Mouse (Mus musculus) kidney, postnatal 0 days (tissue): ENCODE measurements around the gene Ergic1. TPM values are rescaled to one million over a fixed set of nuclear protein-coding genes. Genes with fewer than 3 reads are reported as not detected.

ENCODE experiments used
- ATAC-seq: fragments of 200-750 bp; cut with Nextera tagmentation; replicated peaks from 2 replicates; pipeline ENCODE4 v1.8.0; 2017; ENCODE audit warnings: low read depth, moderate number of reproducible peaks, moderate TSS enrichment, moderate library complexity; ENCODE audit not compliant: low FRiP score
- DNase-seq: peaks from one replicate; pipeline ENCODE4 v3.0.0-alpha.2; 2016; ENCODE audit warnings: low spot score
- H3K27ac ChIP-seq: fragments of 300-500 bp; sonication (generic); 2 replicates; pipeline ENCODE4 v1.5.1; 2014; ENCODE audit warnings: mild to moderate bottlenecking
- H3K27me3 ChIP-seq: fragments of 300-500 bp; sonication (generic); 2 replicates; pipeline ENCODE4 v1.6.1; 2014; ENCODE audit warnings: low read length, mixed read lengths; ENCODE audit not compliant: insufficient read depth
- H3K36me3 ChIP-seq: fragments of 300-500 bp; sonication (generic); 2 replicates; pipeline ENCODE4 v1.6.1; 2014; ENCODE audit warnings: low read length, mixed read lengths; ENCODE audit not compliant: insufficient read depth
- H3K4me1 ChIP-seq: fragments of 300-500 bp; sonication (generic); replicated peaks from 2 replicates; pipeline ENCODE4 v1.6.1; 2014; ENCODE audit warnings: antibody characterized with exemption, low read length, mixed read lengths; ENCODE audit not compliant: insufficient read depth
- H3K4me2 ChIP-seq: fragments of 300-500 bp; sonication (generic); 2 replicates; pipeline ENCODE4 v1.6.1; 2014; ENCODE audit warnings: mild to moderate bottlenecking, low read length, moderate library complexity, mixed read lengths
- H3K4me3 ChIP-seq: fragments of 300-500 bp; sonication (generic); replicated peaks from 2 replicates; pipeline ENCODE4 v1.5.1; 2014; ENCODE audit warnings: low read depth, low read length
- H3K9ac ChIP-seq: fragments of 300-500 bp; sonication (generic); 2 replicates; pipeline ENCODE4 v1.6.1; 2014; ENCODE audit warnings: low read depth, low read length
- H3K9me3 ChIP-seq: fragments of 300-500 bp; sonication (generic); replicated peaks from 2 replicates; pipeline ENCODE4 v1.6.1; 2016; ENCODE audit warnings: low read length, inconsistent platforms, mixed read lengths
- CTCF ChIP-seq: IDR thresholded peaks from 2 replicates; pipeline ENCODE4 v1.5.1; 2016; ENCODE audit warnings: antibody characterized with exemption, low read depth, mild to moderate bottlenecking, moderate library complexity
- WGBS: fragments of 180-500 bp; shearing (Covaris S2); extraction: QIAGEN DNeasy Blood & Tissue Kit; methylation state at CpG from one replicate; pipeline ENCODE4 v1.1.7; 2014; 5-methylcytosine and 5-hydroxymethylcytosine counted together
- polyA plus RNA-seq: library from polyadenylated mRNA; unstranded; fragments of >200 nt; fragmentation: Nextera tagmentation; extraction: Ambion mirVana; gene quantifications from 2 replicates; pipeline ENCODE4 v1.2.1, GENCODE M21; 2015

Ergic1 gene
- polyA plus RNA-seq, 1 experiment from 2014 or later = 107 TPM

DNA sequence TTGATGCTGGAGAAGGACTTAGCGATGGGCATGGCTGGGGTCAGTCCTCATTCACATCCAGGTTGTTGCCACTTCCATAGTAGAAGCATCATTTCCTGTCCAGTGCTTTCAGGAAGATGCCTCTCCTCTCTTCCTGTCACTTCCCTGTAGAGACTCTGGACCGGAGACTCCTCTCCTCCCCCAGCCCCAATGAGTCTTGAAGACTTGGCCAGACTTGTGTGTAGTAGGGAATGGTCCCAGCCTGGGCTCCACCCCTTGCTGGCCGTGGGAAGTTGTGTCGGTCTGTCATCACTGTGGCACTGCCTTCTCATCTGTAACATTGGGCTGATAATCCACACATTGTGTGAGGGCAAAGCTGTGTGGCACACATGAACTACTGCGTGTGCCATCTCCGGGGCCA, 22.3 kb downstream of the Ergic1 start:
- DNase-seq = peak; percentile 46
- Histone ChIP-seq H3K27ac (peak overlapping the region; percentile 94), H3K27me3 (no peaks in the 10 kb centered on the region), H3K36me3 (no peaks in the 10 kb centered on the region), H3K9me3 (no peaks in the 10 kb centered on the region), H3K4me3 (no peak overlapping the region), H3K4me1 (peaks cover 28% of the 10 kb centered on the region), H3K4me2 (peak overlapping the region; percentile 30; the same call in 1 of the 2 replicates), H3K9ac (no peak overlapping the region)
- no peak for ATAC-seq
- WGBS = 73% methylated on average over 6 of the region's 6 CpGs
- no peak for TF ChIP-seq CTCF

DNA sequence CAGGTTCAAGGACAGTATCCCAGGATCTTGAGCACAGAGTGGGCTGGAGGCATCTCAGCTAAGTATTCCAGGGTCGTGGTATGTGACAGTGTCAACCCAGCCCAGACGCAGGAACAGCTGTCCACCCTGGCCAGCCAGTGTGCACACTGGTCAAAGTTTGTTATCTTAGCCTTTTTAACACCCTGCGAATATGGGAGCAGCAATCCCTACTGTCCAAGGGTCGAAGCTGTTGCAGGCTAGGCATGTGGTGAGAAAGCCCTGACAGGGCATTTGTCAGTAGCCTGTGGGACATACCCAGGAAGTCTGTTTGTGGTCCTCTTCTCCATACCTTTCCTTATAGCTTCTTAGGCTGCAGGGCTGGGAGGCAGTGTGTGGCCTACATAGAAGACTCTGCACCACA, 22.8 kb downstream of the Ergic1 start:
- Histone ChIP-seq H3K4me2 (peak overlapping the region; percentile 30; the same call in 1 of the 2 replicates), H3K4me3 (no peak overlapping the region), H3K9ac (no peak overlapping the region), H3K4me1 (peaks cover 28% of the 10 kb centered on the region), H3K9me3 (no peaks in the 10 kb centered on the region), H3K36me3 (no peaks in the 10 kb centered on the region), H3K27ac (peak overlapping the region; percentile 94), H3K27me3 (no peaks in the 10 kb centered on the region)
- TF ChIP-seq CTCF = no peak
- ATAC-seq (peak; percentile 74), DNase-seq (no peak)
- 28% methylated on average over 4 of the region's 4 CpGs for WGBS

DNA sequence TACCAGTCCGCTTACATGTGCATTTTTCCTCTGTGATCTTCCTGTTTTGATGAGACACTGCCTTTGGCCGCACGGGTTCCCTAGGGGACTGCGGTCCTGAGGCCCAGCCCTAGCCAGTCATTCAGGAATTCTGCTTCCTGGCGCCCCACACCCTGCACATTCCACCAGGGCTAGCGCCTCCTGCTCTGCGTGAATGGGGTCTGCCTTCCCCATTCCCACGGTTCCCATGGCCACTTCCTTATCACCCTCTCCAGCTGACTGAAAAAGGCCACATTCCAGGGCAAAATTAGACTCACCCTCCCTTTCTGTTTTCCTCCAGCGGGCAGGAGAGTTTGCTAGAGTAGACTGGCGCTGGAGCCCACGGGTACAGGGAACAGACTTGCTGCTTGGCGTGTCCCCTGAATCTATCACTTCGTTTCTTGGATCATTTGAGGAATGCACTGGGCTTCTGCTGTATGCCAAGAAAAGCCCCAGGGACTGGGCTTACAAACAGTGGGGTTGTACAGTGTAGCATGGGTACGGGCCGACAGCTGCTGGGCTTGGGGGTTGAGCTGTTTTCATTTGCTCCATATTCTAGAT, 23.4 kb downstream of the Ergic1 start:
- H3K4me2 ChIP-seq = peak overlapping the region; percentile 30; the same call in 1 of the 2 replicates
- 0 out of 2 replicates have a peak, but pooled peaks have one; percentile 34 for TF ChIP-seq CTCF
- H3K27me3 ChIP-seq = no peaks in the 10 kb centered on the region
- peaks cover 28% of the 10 kb centered on the region for H3K4me1 ChIP-seq
- peak overlapping the region; percentile 94 for H3K27ac ChIP-seq
- ATAC-seq (peak; percentile 93), DNase-seq (peak; percentile 95)
- no peak overlapping the region for H3K4me3 ChIP-seq
- WGBS = 11% methylated on average over 15 of the region's 15 CpGs
- no peaks in the 10 kb centered on the region for H3K9me3 ChIP-seq
- H3K9ac ChIP-seq = peak overlapping the region; percentile 18; the same call in 1 of the 2 replicates
- no peaks in the 10 kb centered on the region for H3K36me3 ChIP-seq

DNA sequence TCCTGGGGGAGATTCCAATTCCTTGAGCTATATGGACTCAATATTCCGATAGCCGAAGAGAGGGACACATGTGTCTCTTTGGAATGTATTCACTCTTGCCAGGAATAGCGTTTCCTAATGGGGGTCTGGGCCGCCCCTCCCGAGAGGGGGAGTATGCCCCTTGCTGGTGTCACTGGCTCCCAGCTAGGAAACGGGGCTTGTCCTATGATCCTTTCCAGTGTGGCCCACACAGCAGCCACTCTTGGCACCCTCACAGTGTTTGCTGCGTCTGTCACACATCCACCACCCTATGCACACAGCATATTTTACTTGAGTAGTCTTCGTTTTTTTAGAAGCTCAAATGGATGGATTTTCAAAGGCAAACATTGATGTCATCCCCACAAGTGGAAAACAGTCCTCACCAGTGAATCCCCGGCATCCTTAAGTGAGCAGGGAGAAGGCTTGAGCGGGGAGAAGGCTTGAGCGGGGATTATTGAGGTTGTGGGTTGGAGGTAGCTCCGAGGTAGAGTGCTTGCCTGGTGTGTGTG, 26.7 kb downstream of the Ergic1 start:
- H3K9me3 ChIP-seq = no peaks in the 10 kb centered on the region
- H3K27me3 ChIP-seq = no peaks in the 10 kb centered on the region
- 85% methylated on average over 12 of the region's 12 CpGs for WGBS
- H3K27ac ChIP-seq = no peak overlapping the region
- H3K9ac ChIP-seq = no peak overlapping the region
- DNase-seq = no peak
- TF ChIP-seq CTCF = no peak
- H3K4me1 ChIP-seq = peaks cover 22% of the 10 kb centered on the region
- no peak overlapping the region for H3K4me2 ChIP-seq
- H3K36me3 ChIP-seq = 0 out of 2 replicates have a peak, but pooled peaks cover 5% of the 10 kb centered on the region
- H3K4me3 ChIP-seq = no peak overlapping the region
- ATAC-seq = no peak

DNA sequence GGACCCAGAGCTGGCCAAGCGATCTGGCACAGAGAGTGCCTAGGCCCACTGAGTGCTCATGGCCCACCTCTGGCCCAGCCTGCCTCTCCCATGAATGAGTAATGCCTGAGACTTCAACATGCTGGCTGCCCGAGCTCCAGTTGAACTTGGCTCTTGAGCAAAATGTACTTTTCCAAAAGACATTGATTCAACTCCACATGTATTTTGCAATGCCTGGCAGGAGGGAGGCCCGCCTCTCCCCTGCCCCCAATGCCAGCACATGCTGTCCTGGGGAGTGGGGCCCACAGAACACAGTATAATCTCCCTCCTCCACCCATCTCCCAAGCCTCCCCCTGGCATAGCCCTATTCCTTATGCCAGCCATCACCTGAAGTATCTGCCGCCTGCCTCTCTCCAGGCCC, 31.2 kb downstream of the Ergic1 start:
- Histone ChIP-seq H3K27ac (no peak overlapping the region), H3K4me3 (no peak overlapping the region), H3K36me3 (0 out of 2 replicates have a peak, but pooled peaks cover 5% of the 10 kb centered on the region), H3K9ac (no peak overlapping the region), H3K9me3 (no peaks in the 10 kb centered on the region), H3K27me3 (no peaks in the 10 kb centered on the region), H3K4me2 (no peak overlapping the region), H3K4me1 (peaks cover 23% of the 10 kb centered on the region)
- TF ChIP-seq CTCF = no peak
- DNase-seq = no peak
- ATAC-seq = no peak
- 91% methylated on average over 4 of the region's 4 CpGs for WGBS

DNA sequence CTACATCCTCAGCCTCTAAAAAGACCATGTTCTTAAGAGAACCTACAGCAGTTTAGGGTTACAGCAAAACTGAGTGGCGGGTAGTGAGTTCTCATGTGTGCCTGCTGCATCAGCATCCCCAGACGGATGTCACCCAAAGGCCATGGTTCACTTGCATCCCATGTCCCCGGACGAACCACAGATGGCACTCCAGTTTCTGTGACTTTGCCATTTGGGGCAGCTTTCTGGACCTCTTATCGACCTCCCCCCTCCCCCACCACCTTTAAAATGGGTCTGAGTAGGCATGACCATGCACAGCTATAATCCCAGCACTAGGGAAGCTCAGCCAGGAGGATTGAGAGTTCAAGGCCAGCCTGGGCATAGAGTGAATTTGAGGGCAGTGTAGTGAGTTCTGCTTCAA, 31.9 kb downstream of the Ergic1 start:
- WGBS = 84% methylated on average over 5 of the region's 5 CpGs
- Histone ChIP-seq H3K4me2 (no peak overlapping the region), H3K36me3 (0 out of 2 replicates have a peak, but pooled peaks cover 5% of the 10 kb centered on the region), H3K9ac (no peak overlapping the region), H3K27me3 (no peaks in the 10 kb centered on the region), H3K9me3 (no peaks in the 10 kb centered on the region), H3K4me1 (peaks cover 23% of the 10 kb centered on the region), H3K27ac (no peak overlapping the region), H3K4me3 (no peak overlapping the region)
- no peak for DNase-seq
- ATAC-seq = no peak
- TF ChIP-seq CTCF = no peak

DNA sequence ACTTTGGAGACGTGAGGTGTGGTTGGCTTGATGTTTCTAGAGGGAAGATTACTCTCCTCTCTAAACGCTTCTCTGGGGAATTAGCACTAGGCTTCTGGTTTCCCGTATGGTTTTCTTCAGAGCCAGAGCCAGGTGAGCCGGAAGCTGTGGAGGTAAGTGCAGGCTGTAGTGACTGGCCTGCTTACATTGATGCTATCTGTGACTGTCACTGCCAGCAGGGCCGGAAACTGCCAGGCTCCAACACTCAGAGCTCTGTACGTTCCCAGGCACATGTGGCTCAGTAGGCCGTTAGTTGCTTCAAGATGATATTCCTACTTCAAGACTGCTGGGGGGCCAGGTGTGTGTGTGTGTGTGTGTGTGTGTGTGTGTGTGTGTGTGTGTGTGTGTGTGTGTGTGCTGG, 32.9 kb downstream of the Ergic1 start:
- Histone ChIP-seq H3K9me3 (no peaks in the 10 kb centered on the region), H3K9ac (no peak overlapping the region), H3K4me1 (peaks cover 23% of the 10 kb centered on the region), H3K4me3 (no peak overlapping the region), H3K36me3 (0 out of 2 replicates have a peak, but pooled peaks cover 5% of the 10 kb centered on the region), H3K4me2 (no peak overlapping the region), H3K27ac (peak overlapping the region; percentile 2; the same call in 1 of the 2 replicates), H3K27me3 (no peaks in the 10 kb centered on the region)
- WGBS = 73% methylated on average over 7 of the region's 7 CpGs
- DNase-seq = no peak
- no peak for ATAC-seq
- TF ChIP-seq CTCF = no peak
